14 mouse cellular contexts compared by ENCODE assay signal in genomic region chr1:158283869-158284268, GRCm38 (mm10).
"Had no signal": no experiment of that assay in that cellular context is flagged by ENCODE, and none has a peak within 500 bp of the region (broad histone marks: within the 10 kb centered on the region; RNA-seq: fewer than 3 reads in every experiment).

No protein-coding gene starts in this region.

- ATAC-seq: intestine, embryonic 16.5 days; liver, postnatal 0 days had no signal

- H3K4me3 ChIP-seq: kidney, embryonic 15.5 days; liver, embryonic 13.5 days; megakaryocyte, embryonic 14.5 days; midbrain, embryonic 12.5 days had no signal

- H3K4me1 ChIP-seq: kidney, embryonic 15.5 days; liver, embryonic 13.5 days; megakaryocyte, embryonic 14.5 days; midbrain, embryonic 12.5 days had no signal

- H3K9me3 ChIP-seq: kidney, embryonic 15.5 days; liver, embryonic 13.5 days; midbrain, embryonic 12.5 days had no signal

- H3K27ac ChIP-seq: kidney, embryonic 15.5 days; liver, embryonic 13.5 days; macrophage; midbrain, embryonic 12.5 days had no signal

- H3K27me3 ChIP-seq: kidney, embryonic 15.5 days; liver, embryonic 13.5 days; midbrain, embryonic 12.5 days had no signal

- H3K9ac ChIP-seq: kidney, embryonic 15.5 days; liver, embryonic 13.5 days; liver, postnatal 0 days; midbrain, embryonic 12.5 days had no signal

- H3K4me2 ChIP-seq: kidney, embryonic 15.5 days; liver, embryonic 13.5 days; midbrain, embryonic 12.5 days had no signal

- DNase-seq: kidney, adult 2 months; kidney, postnatal 14 days; left cerebral cortex, postnatal 4 days; liver; liver, embryonic 13.5 days; liver, postnatal 0 days; right cerebral cortex, adult 18-20 months; right cerebral cortex, postnatal 25 days; thymus, postnatal 36 days had no signal

- H3K36me3 ChIP-seq: kidney, embryonic 15.5 days; liver, embryonic 13.5 days; midbrain, embryonic 12.5 days had no signal
